Mouse (Mus musculus) C2C12 (cell line): ENCODE results near the gene Scmh1. TPM values are rescaled to one million over a fixed set of nuclear protein-coding genes. Genes with fewer than 3 reads are reported as not detected.

Experiments
- H3K27me3 ChIP-seq: one replicate; pipeline ENCODE4 v1.6.1; 2011; ENCODE audit not compliant: control insufficient read depth, insufficient read depth, insufficient read length
- H3K36me3 ChIP-seq: one replicate; pipeline ENCODE4 v1.6.1; 2011; ENCODE audit not compliant: control insufficient read depth, insufficient read depth
- H3K4me3 ChIP-seq: one replicate; pipeline ENCODE4 v1.5.1; 2011; ENCODE audit warnings: mild to moderate bottlenecking, control low read depth; ENCODE audit not compliant: poor library complexity, insufficient read depth, severe bottlenecking
- H3K79me2 ChIP-seq: one replicate; pipeline ENCODE4 v1.6.1; 2011; ENCODE audit not compliant: control insufficient read depth, insufficient read depth
- H3K79me3 ChIP-seq: one replicate; pipeline ENCODE4 v1.6.1; 2011; ENCODE audit warnings: low read depth, control low read depth
- H3ac ChIP-seq: one replicate; pipeline ENCODE3; 2011; ENCODE audit warnings: low read depth; ENCODE audit not compliant: control insufficient read depth, insufficient read length
- CEBPB ChIP-seq: IDR thresholded peaks from one replicate; pipeline ENCODE4 v1.6.1; 2011; ENCODE audit warnings: low read depth, mild to moderate bottlenecking, control low read depth, moderate library complexity
- CTCF ChIP-seq: IDR thresholded peaks from one replicate; pipeline ENCODE4 v1.5.1; 2011; ENCODE audit not compliant: control insufficient read depth, insufficient read depth, insufficient read length
- FOSL1 ChIP-seq: IDR thresholded peaks from one replicate; pipeline ENCODE4 v1.8.0; 2011; ENCODE audit warnings: mild to moderate bottlenecking, low read length; ENCODE audit not compliant: poor library complexity, insufficient read depth, severe bottlenecking
- MAX ChIP-seq: IDR thresholded peaks from one replicate; pipeline ENCODE4 v1.6.1; 2011; ENCODE audit warnings: mild to moderate bottlenecking, control low read depth
- MYOD1 ChIP-seq: IDR thresholded peaks from one replicate; pipeline ENCODE4 v1.6.1; 2011; ENCODE audit warnings: low read depth; ENCODE audit not compliant: control insufficient read depth, insufficient read length
- MYOG ChIP-seq: IDR thresholded peaks from one replicate; pipeline ENCODE4 v1.6.1; 2011; ENCODE audit not compliant: control insufficient read depth, insufficient read length; ENCODE audit errors: extremely low read depth
- USF1 ChIP-seq: IDR thresholded peaks from one replicate; pipeline ENCODE4 v1.6.1; 2011; ENCODE audit warnings: low read depth, mild to moderate bottlenecking, control low read depth, moderate library complexity
- polyA plus RNA-seq: library from polyadenylated mRNA; unstranded; fragments of >200 nt; fragmentation: generic; extraction: Trizol; gene quantifications from one replicate; pipeline ENCODE4 v1.2.1, GENCODE M21; 2012; ENCODE audit warnings: missing spikeins

Scmh1 gene
- polyA plus RNA-seq, 1 experiment, result 40.9 TPM

- no peak for TF ChIP-seq MYOD1
- no peak for TF ChIP-seq USF1
- no peak for TF ChIP-seq CTCF
- no peak for TF ChIP-seq MYOG
- TF ChIP-seq CEBPB, result no peak
- TF ChIP-seq MAX, result no peak
- no peak overlapping the region for H3K4me3 ChIP-seq
- no peaks in the 10 kb centered on the region for H3K79me2 ChIP-seq
- no peaks in the 10 kb centered on the region for H3K36me3 ChIP-seq
- peaks cover 2% of the 10 kb centered on the region for H3K79me3 ChIP-seq
- no peaks in the 10 kb centered on the region for H3K27me3 ChIP-seq
- no peak overlapping the region for H3ac ChIP-seq
Measured at GRCm38 (mm10) chr4:120432599-120433373, 27.7 kb downstream of the Scmh1 start.

GRCm38 (mm10) chr4:120461741-120462140, 56.7 kb downstream of the Scmh1 start:
- Histone ChIP-seq H3K4me3 (no peak overlapping the region), H3K27me3 (no peaks in the 10 kb centered on the region), H3K79me2 (no peaks in the 10 kb centered on the region), H3ac (no peak overlapping the region), H3K79me3 (no peaks in the 10 kb centered on the region), H3K36me3 (peaks cover under 1% of the 10 kb centered on the region)
- no peak for TF ChIP-seq CTCF
- TF ChIP-seq FOSL1, result no peak
- no peak for TF ChIP-seq MYOG
- TF ChIP-seq MAX, result no peak

- H3K36me3 ChIP-seq, result peaks cover 7% of the 10 kb centered on the region
- TF ChIP-seq MYOD1 (no peak), USF1 (no peak), CEBPB (no peak), FOSL1 (no peak)
Measured at GRCm38 (mm10) chr4:120472946-120473345, 67.9 kb downstream of the Scmh1 start.

GRCm38 (mm10) chr4:120487707-120488106, 82.6 kb downstream of the Scmh1 start:
- Histone ChIP-seq H3ac (no peak overlapping the region), H3K4me3 (no peak overlapping the region), H3K27me3 (no peaks in the 10 kb centered on the region), H3K36me3 (no peaks in the 10 kb centered on the region), H3K79me3 (no peaks in the 10 kb centered on the region), H3K79me2 (no peaks in the 10 kb centered on the region)
- TF ChIP-seq CEBPB, result peak; percentile 98
- no peak for TF ChIP-seq FOSL1

More at GRCm38 (mm10) chr4:120472946-120473345, 67.9 kb downstream of the Scmh1 start:
- Histone ChIP-seq H3K79me3 (no peaks in the 10 kb centered on the region), H3K27me3 (no peaks in the 10 kb centered on the region), H3K79me2 (no peaks in the 10 kb centered on the region), H3K4me3 (no peak overlapping the region), H3ac (no peak overlapping the region)

- H3K79me3 ChIP-seq, result no peaks in the 10 kb centered on the region
- no peaks in the 10 kb centered on the region for H3K79me2 ChIP-seq
- H3ac ChIP-seq, result no peak overlapping the region
- H3K4me3 ChIP-seq, result no peak overlapping the region
- H3K27me3 ChIP-seq, result no peaks in the 10 kb centered on the region
- TF ChIP-seq USF1, result no peak
- TF ChIP-seq MYOD1, result no peak
- TF ChIP-seq MAX, result no peak
- TF ChIP-seq CTCF, result no peak
- TF ChIP-seq MYOG, result no peak
- TF ChIP-seq CEBPB, result no peak
- peaks cover 25% of the 10 kb centered on the region for H3K36me3 ChIP-seq
Measured at GRCm38 (mm10) chr4:120506955-120507354, 101.9 kb downstream of the Scmh1 start.

GRCm38 (mm10) chr4:120511203-120511602, 106.1 kb downstream of the Scmh1 start:
- peaks cover 25% of the 10 kb centered on the region for H3K36me3 ChIP-seq

More at GRCm38 (mm10) chr4:120511203-120511602, 106.1 kb downstream of the Scmh1 start:
- Histone ChIP-seq H3K79me2 (no peaks in the 10 kb centered on the region), H3K27me3 (no peaks in the 10 kb centered on the region), H3ac (no peak overlapping the region), H3K4me3 (no peak overlapping the region), H3K79me3 (no peaks in the 10 kb centered on the region)
- TF ChIP-seq MAX, result no peak
- TF ChIP-seq CTCF, result no peak
- TF ChIP-seq MYOD1, result no peak
- no peak for TF ChIP-seq FOSL1
- TF ChIP-seq USF1, result no peak
